Mouse (Mus musculus) embryonic facial prominence, embryonic 11.5 days (tissue): Measurements from ENCODE around the gene Huwe1. TPM values are rescaled to one million over a fixed set of nuclear protein-coding genes. Genes with fewer than 3 reads are reported as not detected.
A peak's percentile ranks its signal among the peaks of the same experiment; 100 is the strongest.

Experiments used
- ATAC-seq: fragments of 200-750 bp; cut with Nextera tagmentation; replicated peaks from 2 replicates; pipeline ENCODE4 v1.8.0; 2017; ENCODE audit warnings: low read depth; ENCODE audit not compliant: insufficient number of reproducible peaks, low FRiP score, low TSS enrichment
- DNase-seq: peaks from one replicate; pipeline ENCODE4 v3.0.0-alpha.2; 2015; ENCODE audit warnings: low spot score
- H3K27ac ChIP-seq: fragments of 300-500 bp; sonication (generic); replicated peaks from 2 replicates; pipeline ENCODE4 v1.5.1; 2014; ENCODE audit warnings: mild to moderate bottlenecking, low read depth, low read length, control low read depth
- H3K27me3 ChIP-seq: fragments of 300-500 bp; sonication (generic); 2 replicates; pipeline ENCODE4 v1.6.1; 2014; ENCODE audit warnings: mild to moderate bottlenecking, low read length, moderate library complexity, mixed read lengths; ENCODE audit not compliant: control insufficient read depth, insufficient read depth
- H3K36me3 ChIP-seq: fragments of 300-500 bp; sonication (generic); replicated peaks from 2 replicates; pipeline ENCODE4 v1.6.1; 2014; ENCODE audit warnings: low read depth, mild to moderate bottlenecking, low read length, moderate library complexity, mixed read lengths; ENCODE audit not compliant: control insufficient read depth, insufficient read depth
- H3K4me1 ChIP-seq: fragments of 300-500 bp; sonication (generic); 2 replicates; pipeline ENCODE4 v1.6.1; 2014; ENCODE audit warnings: low read length, mixed read lengths; ENCODE audit not compliant: control insufficient read depth, insufficient read depth
- H3K4me2 ChIP-seq: fragments of 300-500 bp; sonication (generic); 2 replicates; pipeline ENCODE4 v1.6.1; 2014; ENCODE audit warnings: low read depth, mild to moderate bottlenecking, control low read depth, low read length, moderate library complexity
- H3K4me3 ChIP-seq: fragments of 300-500 bp; sonication (generic); 2 replicates; pipeline ENCODE4 v1.5.1; 2014; ENCODE audit warnings: low read depth, low read length, control low read depth
- H3K9ac ChIP-seq: fragments of 300-500 bp; sonication (generic); replicated peaks from 2 replicates; pipeline ENCODE4 v1.6.1; 2014; ENCODE audit warnings: mild to moderate bottlenecking, control low read depth, low read length
- H3K9me3 ChIP-seq: fragments of 300-500 bp; sonication (generic); replicated peaks from 2 replicates; pipeline ENCODE4 v1.6.1; 2016; ENCODE audit warnings: mild to moderate bottlenecking, low read length, inconsistent platforms, mixed read lengths; ENCODE audit not compliant: control insufficient read depth
- WGBS: fragments of 180-500 bp; shearing (Covaris S2); extraction: QIAGEN DNeasy Blood & Tissue Kit; methylation state at CpG from one replicate; pipeline ENCODE4 v1.1.7; 2014; 5-methylcytosine and 5-hydroxymethylcytosine counted together
- polyA plus RNA-seq: library from polyadenylated mRNA; unstranded; fragments of >200 nt; fragmentation: Nextera tagmentation; extraction: Ambion mirVana; gene quantifications from 2 replicates; pipeline ENCODE4 v1.2.1, GENCODE M21; 2014

Huwe1 gene
- polyA plus RNA-seq, 1 experiment from 2014 or later, result 67.6 TPM

DNA sequence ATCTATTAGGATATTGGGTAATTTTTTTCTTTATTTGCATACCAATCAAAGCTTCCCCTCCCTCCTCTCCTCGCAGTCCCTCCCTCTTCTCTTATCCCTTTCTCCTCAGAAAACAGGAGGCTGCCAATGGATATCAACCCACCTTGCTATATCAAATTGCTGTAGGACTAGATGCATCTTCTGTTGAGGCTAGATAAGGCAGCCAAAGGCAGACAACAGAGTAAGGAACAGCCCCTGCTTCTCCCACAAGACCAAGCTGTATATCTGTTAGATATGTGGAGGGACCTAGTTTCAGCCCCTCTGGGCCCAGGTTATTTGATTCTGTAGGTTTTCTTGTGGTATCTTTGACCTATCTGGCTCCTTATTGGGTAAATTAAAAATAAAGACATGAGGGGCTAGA lies 110.1 kb downstream of the Huwe1 start:
- H3K4me2 ChIP-seq, result no peak overlapping the region
- ATAC-seq, result no peak
- H3K4me1 ChIP-seq, result no peaks in the 10 kb centered on the region
- H3K9me3 ChIP-seq, result no peaks in the 10 kb centered on the region
- H3K27ac ChIP-seq, result no peak overlapping the region
- no peak overlapping the region for H3K9ac ChIP-seq
- H3K4me3 ChIP-seq, result no peak overlapping the region
- 86% methylated on average over 1 of the region's 1 CpGs for WGBS
- peaks cover 4% of the 10 kb centered on the region; the same call in 1 of the 2 replicates for H3K27me3 ChIP-seq
- no peaks in the 10 kb centered on the region; the same call in 1 of the 2 replicates for H3K36me3 ChIP-seq
- DNase-seq, result no peak

DNA sequence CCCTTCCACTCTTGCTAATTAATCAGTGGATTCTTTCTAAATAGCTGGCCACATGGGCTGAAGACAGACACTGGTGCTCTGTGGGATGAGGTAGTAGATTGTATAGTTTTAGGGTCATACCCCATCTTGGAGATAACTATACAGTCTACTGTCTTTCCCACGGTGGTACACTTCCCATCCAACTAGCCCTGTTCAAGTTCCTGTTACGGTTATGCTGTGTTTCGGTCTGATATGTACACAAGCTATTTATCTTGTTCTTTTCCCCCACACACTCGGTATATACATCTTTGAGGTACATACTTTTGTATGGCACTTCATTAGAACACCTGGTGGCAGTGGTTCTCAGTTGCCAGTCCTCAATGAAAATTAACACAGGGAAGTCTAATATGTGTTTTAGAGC lies 111.7 kb downstream of the Huwe1 start:
- no peak for DNase-seq
- H3K27ac ChIP-seq, result no peak overlapping the region
- no peaks in the 10 kb centered on the region for H3K4me1 ChIP-seq
- ATAC-seq, result no peak
- no peaks in the 10 kb centered on the region for H3K36me3 ChIP-seq
- H3K4me3 ChIP-seq, result no peak overlapping the region
- WGBS, result 92% methylated on average over 4 of the region's 4 CpGs
- H3K27me3 ChIP-seq, result peaks cover 4% of the 10 kb centered on the region; the same call in 1 of the 2 replicates
- no peak overlapping the region for H3K9ac ChIP-seq
- no peak overlapping the region for H3K4me2 ChIP-seq
- no peaks in the 10 kb centered on the region for H3K9me3 ChIP-seq

DNA sequence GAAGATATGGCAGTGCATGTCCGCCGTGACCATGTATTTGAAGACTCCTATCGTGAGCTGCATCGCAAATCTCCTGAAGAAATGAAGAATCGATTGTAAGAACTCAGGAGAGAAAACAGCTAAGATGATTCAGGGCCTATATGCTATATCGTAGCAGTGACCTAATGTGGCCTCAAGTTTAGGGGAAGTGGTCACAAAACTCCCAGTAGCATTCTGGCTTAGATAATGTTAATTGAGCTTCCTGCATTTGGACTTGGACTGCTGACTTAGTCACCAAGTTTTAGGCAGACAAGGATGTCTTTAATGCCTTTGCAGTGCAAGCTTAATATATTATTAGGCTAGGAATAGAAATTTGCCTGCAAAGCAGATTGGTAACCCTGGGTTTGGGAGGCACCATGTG lies 128.8 kb downstream of the Huwe1 start:
- no peaks in the 10 kb centered on the region for H3K4me1 ChIP-seq
- no peak for ATAC-seq
- no peaks in the 10 kb centered on the region for H3K9me3 ChIP-seq
- H3K36me3 ChIP-seq, result no peaks in the 10 kb centered on the region; the same call in none of the 2 replicates
- WGBS, result 95% methylated on average over 6 of the region's 6 CpGs
- H3K27me3 ChIP-seq, result no peaks in the 10 kb centered on the region
- no peak overlapping the region for H3K4me2 ChIP-seq
- no peak overlapping the region for H3K27ac ChIP-seq
- DNase-seq, result no peak
- H3K4me3 ChIP-seq, result no peak overlapping the region
- no peak overlapping the region for H3K9ac ChIP-seq

DNA sequence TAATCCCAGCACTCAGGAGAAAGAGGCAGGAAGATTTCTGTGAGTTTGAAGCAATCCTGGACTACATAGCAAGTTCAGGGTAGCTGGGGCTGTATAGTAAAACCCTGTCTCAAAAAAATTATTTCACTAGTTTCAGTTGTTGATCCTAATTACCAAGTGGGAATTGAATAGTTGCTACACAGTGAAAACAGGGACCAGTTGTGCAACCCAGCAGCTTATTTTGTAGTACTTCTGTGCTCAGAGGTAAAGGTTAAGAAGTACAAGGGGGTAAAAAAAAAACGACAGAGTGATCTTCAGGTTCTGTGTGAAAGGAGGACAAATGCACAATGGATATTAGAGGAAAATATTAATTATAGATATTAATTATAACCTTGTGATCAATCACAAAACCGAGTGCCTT lies 138.2 kb downstream of the Huwe1 start:
- H3K27me3 ChIP-seq, result no peaks in the 10 kb centered on the region; the same call in 1 of the 2 replicates
- ATAC-seq, result no peak
- no peaks in the 10 kb centered on the region for H3K9me3 ChIP-seq
- WGBS, result 62% methylated on average over 2 of the region's 2 CpGs
- H3K4me2 ChIP-seq, result no peak overlapping the region
- no peaks in the 10 kb centered on the region for H3K4me1 ChIP-seq
- no peak overlapping the region for H3K4me3 ChIP-seq
- no peak for DNase-seq
- no peak overlapping the region for H3K9ac ChIP-seq
- no peak overlapping the region for H3K27ac ChIP-seq
- no peaks in the 10 kb centered on the region for H3K36me3 ChIP-seq

DNA sequence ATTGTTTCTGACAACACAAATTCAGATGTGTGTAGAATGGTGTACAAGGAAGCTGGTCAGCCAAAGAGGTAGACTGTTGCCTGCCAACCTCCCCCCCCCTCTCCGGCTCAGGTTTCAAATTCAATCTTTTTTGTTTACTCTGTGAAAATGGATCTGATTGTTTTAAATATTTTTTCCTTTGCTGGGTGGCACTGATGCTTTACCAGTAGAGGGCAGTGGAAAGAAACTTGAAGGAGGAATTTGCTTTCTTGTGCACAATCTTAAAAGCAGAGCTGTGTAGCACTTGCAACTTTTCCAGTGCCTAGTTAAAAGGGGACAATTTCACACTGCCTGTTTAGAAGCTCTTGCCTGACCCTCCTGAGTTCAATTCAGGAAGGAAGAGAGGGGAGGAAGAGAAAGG lies 146.4 kb downstream of the Huwe1 start:
- Histone ChIP-seq H3K4me3 (no peak overlapping the region), H3K9me3 (no peaks in the 10 kb centered on the region), H3K36me3 (no peaks in the 10 kb centered on the region), H3K4me1 (no peaks in the 10 kb centered on the region), H3K9ac (no peak overlapping the region), H3K4me2 (no peak overlapping the region), H3K27me3 (no peaks in the 10 kb centered on the region), H3K27ac (no peak overlapping the region)
- DNase-seq, result peak; percentile 38
- ATAC-seq, result no peak
- WGBS, result 64% methylated on average over 1 of the region's 1 CpGs

DNA sequence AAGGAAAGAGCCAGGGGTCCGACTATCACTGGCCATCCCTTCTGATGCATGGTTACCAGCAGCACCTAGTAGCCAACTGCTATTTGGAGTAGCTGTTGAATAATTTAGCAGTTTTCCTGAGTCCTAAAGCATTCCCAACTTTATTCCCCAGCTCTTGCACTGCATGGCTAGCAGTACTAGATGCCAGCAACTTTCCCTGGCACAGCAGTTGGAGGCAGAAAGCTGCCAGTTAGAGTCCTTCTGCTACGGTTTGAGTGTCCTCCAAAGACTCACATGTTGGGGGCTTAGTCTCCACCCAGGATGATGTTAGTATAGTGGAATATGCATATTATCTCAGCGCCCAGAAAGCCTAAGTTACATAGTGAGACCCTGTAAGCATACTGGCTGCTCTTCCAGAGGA lies 147.2 kb downstream of the Huwe1 start:
- no peak overlapping the region for H3K27ac ChIP-seq
- no peaks in the 10 kb centered on the region for H3K4me1 ChIP-seq
- 80% methylated on average over 3 of the region's 3 CpGs for WGBS
- no peak overlapping the region for H3K4me2 ChIP-seq
- H3K4me3 ChIP-seq, result no peak overlapping the region
- H3K9me3 ChIP-seq, result no peaks in the 10 kb centered on the region
- H3K36me3 ChIP-seq, result no peaks in the 10 kb centered on the region
- ATAC-seq, result no peak
- H3K9ac ChIP-seq, result no peak overlapping the region
- H3K27me3 ChIP-seq, result no peaks in the 10 kb centered on the region
- DNase-seq, result no peak

DNA sequence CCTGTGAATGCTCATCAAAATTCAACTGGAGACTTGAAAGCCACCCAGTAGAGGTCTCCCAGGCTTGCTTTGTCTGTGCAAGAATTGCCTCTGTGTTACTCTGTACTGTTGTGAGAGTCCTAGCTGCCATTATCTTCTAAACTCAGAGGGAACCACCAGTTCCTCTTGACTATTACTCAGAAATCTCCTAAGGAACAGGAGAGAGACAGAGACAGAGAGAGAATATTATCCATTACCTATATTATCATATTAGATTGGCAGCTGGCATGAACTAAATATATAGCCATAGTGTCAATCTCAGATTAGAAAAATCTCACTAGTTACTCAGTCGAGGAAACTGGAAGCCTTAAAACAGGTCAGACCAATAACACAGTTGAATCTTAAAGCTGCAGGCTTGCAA lies 149.6 kb downstream of the Huwe1 start:
- ATAC-seq, result no peak
- no peak for DNase-seq

DNA sequence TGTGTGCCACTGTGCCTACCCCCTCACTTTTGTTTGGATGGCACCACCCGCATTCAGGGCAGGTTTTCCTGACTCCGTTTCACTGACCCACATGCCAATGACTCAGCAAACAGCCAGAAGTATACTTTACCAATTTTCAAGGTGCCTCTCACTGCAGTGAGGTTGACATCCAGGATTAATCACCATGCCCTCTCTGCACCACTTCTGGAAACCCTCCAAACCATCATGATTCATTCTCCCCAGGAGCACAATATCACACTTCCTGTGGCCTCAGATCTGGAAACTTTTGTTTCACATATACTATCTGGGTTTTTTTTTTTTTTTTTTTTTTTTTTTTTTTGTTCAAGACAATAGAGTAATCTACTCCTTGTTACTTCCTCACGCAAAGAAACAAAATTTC lies 150.6 kb downstream of the Huwe1 start:
- H3K9ac ChIP-seq, result no peak overlapping the region
- H3K4me3 ChIP-seq, result no peak overlapping the region
- no peaks in the 10 kb centered on the region for H3K4me1 ChIP-seq
- WGBS, result 70% methylated on average over 3 of the region's 3 CpGs
- no peaks in the 10 kb centered on the region for H3K36me3 ChIP-seq
- ATAC-seq (no peak), DNase-seq (no peak)
- H3K27me3 ChIP-seq, result no peaks in the 10 kb centered on the region
- no peaks in the 10 kb centered on the region for H3K9me3 ChIP-seq
- H3K4me2 ChIP-seq, result no peak overlapping the region
- no peak overlapping the region for H3K27ac ChIP-seq

More for the DNA sequence above, 149.6 kb downstream of the Huwe1 start:
- no peaks in the 10 kb centered on the region for H3K27me3 ChIP-seq
- no peaks in the 10 kb centered on the region for H3K9me3 ChIP-seq
- no peak overlapping the region for H3K9ac ChIP-seq
- no peaks in the 10 kb centered on the region for H3K36me3 ChIP-seq
- 53% methylated on average over 1 of the region's 1 CpGs for WGBS
- H3K4me3 ChIP-seq, result no peak overlapping the region
- no peak overlapping the region for H3K4me2 ChIP-seq
- H3K4me1 ChIP-seq, result no peaks in the 10 kb centered on the region
- H3K27ac ChIP-seq, result no peak overlapping the region
